Mouse (Mus musculus) liver, embryonic 12.5 days (tissue): ENCODE measurements around the gene Lpar6. TPM values are rescaled to one million over a fixed set of nuclear protein-coding genes. Genes with fewer than 3 reads are reported as not detected.

Experiments used
- ATAC-seq: fragments of 200-750 bp; cut with Nextera tagmentation; 2 replicates; pipeline ENCODE4 v1.8.0; 2017; ENCODE audit warnings: moderate number of reproducible peaks, mild to moderate bottlenecking, moderate library complexity
- H3K27ac ChIP-seq: fragments of 300-500 bp; sonication (generic); 2 replicates; pipeline ENCODE4 v1.5.1; 2016; ENCODE audit warnings: mild to moderate bottlenecking
- H3K27me3 ChIP-seq: fragments of 300-500 bp; sonication (generic); replicated peaks from 2 replicates; pipeline ENCODE4 v1.6.1; 2016; ENCODE audit warnings: mild to moderate bottlenecking, moderate library complexity
- H3K36me3 ChIP-seq: fragments of 300-500 bp; sonication (generic); 2 replicates; pipeline ENCODE4 v1.6.1; 2016; ENCODE audit warnings: mild to moderate bottlenecking, moderate library complexity
- H3K4me1 ChIP-seq: fragments of 300-500 bp; sonication (generic); 2 replicates; pipeline ENCODE4 v1.6.1; 2016
- H3K4me2 ChIP-seq: fragments of 300-500 bp; sonication (generic); 2 replicates; pipeline ENCODE4 v1.6.1; 2016; ENCODE audit warnings: mild to moderate bottlenecking, moderate library complexity
- H3K4me3 ChIP-seq: fragments of 300-500 bp; sonication (generic); 2 replicates; pipeline ENCODE4 v1.5.1; 2016; ENCODE audit warnings: mild to moderate bottlenecking, moderate library complexity
- H3K9ac ChIP-seq: fragments of 300-500 bp; sonication (generic); 2 replicates; pipeline ENCODE4 v1.6.1; 2016; ENCODE audit warnings: mild to moderate bottlenecking, moderate library complexity
- H3K9me3 ChIP-seq: fragments of 300-500 bp; sonication (generic); replicated peaks from 2 replicates; pipeline ENCODE4 v1.6.1; 2016; ENCODE audit warnings: mild to moderate bottlenecking, moderate library complexity
- WGBS: fragments of 180-500 bp; shearing (Covaris S2); methylation state at CpG from one replicate; pipeline ENCODE4 v1.1.7; 2016; ENCODE audit not compliant: insufficient replicate concordance; 5-methylcytosine and 5-hydroxymethylcytosine counted together
- polyA plus RNA-seq: library from polyadenylated mRNA; unstranded; fragments of >200 nt; fragmentation: Nextera tagmentation; extraction: Ambion mirVana; gene quantifications from 2 replicates; pipeline ENCODE4 v1.2.1, GENCODE M21; 2016

Gene Lpar6
- polyA plus RNA-seq, result 5.5 TPM in 2 replicates

DNA sequence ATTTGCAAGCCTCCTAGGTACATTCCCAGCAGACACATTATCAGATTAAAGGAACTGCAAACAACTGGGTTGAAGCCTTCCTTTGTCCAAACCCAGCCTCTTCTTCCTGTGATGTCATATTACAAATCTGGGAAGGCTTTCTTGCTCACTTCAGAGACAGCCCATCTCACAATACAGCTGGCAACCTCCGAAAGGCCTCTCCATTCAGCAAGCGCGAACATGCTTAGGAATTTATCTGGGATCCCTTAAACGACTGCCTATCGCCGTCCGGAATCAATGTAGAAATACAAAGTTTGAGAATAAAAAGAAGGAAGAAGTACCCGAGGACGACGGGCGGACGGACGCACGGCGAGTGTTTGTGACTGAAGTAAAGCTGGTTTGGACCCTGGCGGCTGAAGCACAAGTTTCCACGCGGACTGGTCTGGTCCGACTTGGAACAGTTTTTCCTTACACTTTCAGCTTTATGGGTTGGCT, at the start of gene Lpar6:
TSS of gene Lpar6 (plus strand) at position 48 of the 474 bp plus-strand sequence.
- Histone ChIP-seq H3K36me3 (peaks cover 13% of the 10 kb centered on the region), H3K27ac (peak within 1 kb of the TSS; percentile 79), H3K4me3 (peak within 1 kb of the TSS; percentile 52), H3K9me3 (no peaks in the 10 kb centered on the region), H3K9ac (peak within 1 kb of the TSS; percentile 63), H3K4me2 (peak within 1 kb of the TSS; percentile 66), H3K27me3 (no peaks in the 10 kb centered on the region), H3K4me1 (peaks cover 34% of the 10 kb centered on the region)
- ATAC-seq, result 0 out of 2 replicates have a peak, but pooled peaks have one; percentile 31
- WGBS, result 3% methylated on average over 19 of the region's 19 CpGs

DNA sequence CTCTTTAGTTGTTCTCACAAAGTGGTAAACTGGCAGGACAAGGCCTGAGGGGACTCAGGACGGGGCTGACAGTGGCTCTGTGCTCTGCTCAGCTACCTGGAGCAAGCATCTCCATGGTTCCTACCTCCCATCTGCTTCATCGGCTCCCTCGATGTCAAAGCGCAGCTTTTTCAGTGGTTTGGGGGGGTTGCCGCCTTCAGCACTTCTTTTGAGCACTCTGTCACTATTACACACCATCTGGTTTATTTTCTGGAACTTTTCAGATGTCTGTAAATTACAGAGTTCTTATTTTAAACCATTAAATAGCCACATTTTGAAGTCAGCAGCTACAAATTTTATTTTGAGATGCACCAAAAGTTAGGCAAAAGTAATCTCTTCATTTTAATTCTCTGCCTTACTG, 38.6 kb upstream of the Lpar6 start:
- Histone ChIP-seq H3K4me3 (no peak overlapping the region), H3K9me3 (no peaks in the 10 kb centered on the region), H3K4me2 (no peak overlapping the region), H3K27me3 (no peaks in the 10 kb centered on the region), H3K27ac (no peak overlapping the region), H3K9ac (no peak overlapping the region), H3K36me3 (peaks cover 73% of the 10 kb centered on the region), H3K4me1 (no peaks in the 10 kb centered on the region)
- no peak for ATAC-seq
- 71% methylated on average over 5 of the region's 5 CpGs for WGBS

DNA sequence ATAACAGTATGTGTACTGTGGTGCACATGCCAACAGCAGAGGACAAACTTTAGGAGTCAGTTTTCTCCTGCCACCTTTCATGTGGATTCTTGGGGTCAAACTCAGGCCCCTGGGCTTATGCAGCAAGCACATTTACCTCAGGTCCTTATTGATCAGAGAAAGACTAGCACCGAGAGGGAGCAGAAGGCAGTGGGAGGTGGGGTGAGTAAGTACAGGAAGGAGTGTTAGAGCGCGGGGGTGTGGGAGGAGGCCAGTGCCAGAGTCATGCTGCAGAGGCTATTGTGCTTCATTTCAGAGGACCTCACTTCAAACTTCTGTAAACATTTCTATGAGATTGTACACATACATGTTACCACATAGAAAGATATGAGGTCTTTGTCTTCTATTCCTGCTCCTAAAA, 36.2 kb upstream of the Lpar6 start:
- Histone ChIP-seq H3K9me3 (no peaks in the 10 kb centered on the region), H3K36me3 (peaks cover 71% of the 10 kb centered on the region), H3K27ac (no peak overlapping the region), H3K9ac (no peak overlapping the region), H3K4me1 (no peaks in the 10 kb centered on the region), H3K4me2 (no peak overlapping the region), H3K4me3 (no peak overlapping the region), H3K27me3 (no peaks in the 10 kb centered on the region)
- WGBS, result 41% methylated on average over 3 of the region's 3 CpGs
- ATAC-seq, result no peak

DNA sequence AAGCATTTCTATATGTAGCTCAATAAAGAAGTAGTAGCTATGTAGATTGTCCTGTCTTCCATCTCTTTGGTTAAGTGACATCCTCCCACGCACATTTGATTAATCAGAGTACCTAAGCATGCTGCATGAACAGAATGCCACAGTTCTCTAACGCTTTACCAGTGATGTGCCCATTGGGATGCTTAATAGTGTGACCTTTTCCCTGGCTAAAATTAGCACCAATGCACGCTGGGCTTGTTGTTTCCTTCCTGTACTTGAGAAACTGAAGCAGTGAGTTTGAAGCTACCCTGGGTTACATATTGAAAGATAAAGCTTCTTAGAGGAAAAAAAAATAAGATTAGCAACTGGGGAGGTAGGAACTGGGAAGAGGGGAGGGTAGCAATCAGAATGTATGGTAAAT, 33.7 kb upstream of the Lpar6 start:
- H3K36me3 ChIP-seq, result peaks cover 56% of the 10 kb centered on the region
- H3K4me3 ChIP-seq, result no peak overlapping the region
- H3K4me1 ChIP-seq, result no peaks in the 10 kb centered on the region
- H3K27me3 ChIP-seq, result no peaks in the 10 kb centered on the region
- ATAC-seq, result no peak
- WGBS, result 49% methylated on average over 3 of the region's 3 CpGs
- no peaks in the 10 kb centered on the region for H3K9me3 ChIP-seq
- H3K9ac ChIP-seq, result no peak overlapping the region
- no peak overlapping the region for H3K4me2 ChIP-seq
- no peak overlapping the region for H3K27ac ChIP-seq

DNA sequence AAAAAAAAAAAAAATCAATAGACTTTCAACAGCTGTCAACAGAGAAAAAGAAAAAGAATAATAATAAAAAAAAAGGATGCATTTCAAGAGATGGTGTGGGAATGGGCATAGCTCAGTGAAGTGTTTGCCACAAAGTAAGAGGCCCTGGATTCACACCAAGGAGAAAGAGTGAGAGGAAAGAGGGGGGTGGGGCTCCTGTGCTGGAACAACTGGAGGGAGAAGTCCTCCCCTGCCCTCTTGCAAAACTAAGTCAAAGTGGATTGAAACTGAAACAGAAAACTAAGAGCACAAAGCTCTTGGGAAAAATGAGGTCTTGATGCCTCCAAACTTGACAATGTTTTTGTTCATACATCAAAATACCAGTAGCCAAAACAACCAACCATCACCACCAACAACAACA, 28.4 kb upstream of the Lpar6 start:
- Histone ChIP-seq H3K27me3 (no peaks in the 10 kb centered on the region), H3K4me1 (peaks cover 3% of the 10 kb centered on the region), H3K9me3 (no peaks in the 10 kb centered on the region), H3K27ac (no peak overlapping the region), H3K4me3 (no peak overlapping the region), H3K36me3 (peaks cover 56% of the 10 kb centered on the region), H3K4me2 (no peak overlapping the region), H3K9ac (no peak overlapping the region)
- ATAC-seq, result no peak

DNA sequence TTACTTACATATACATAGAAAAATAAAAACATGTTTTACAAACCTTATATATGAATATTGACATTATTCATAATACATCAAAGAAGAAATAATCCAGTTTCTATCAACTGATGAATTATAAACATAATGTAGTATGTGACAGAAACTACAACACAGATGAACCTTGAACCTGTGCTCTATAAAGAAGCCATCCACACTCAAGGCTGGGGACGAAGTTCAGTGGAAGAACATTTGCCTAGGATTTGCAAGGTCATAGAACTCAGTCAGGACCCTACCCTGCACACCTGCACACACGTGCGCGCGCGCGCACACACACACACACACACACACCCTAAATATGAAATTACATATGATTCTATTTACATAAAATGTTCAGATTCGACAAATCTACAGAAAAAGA, 27.5 kb upstream of the Lpar6 start:
- Histone ChIP-seq H3K4me1 (peaks cover 3% of the 10 kb centered on the region), H3K27ac (no peak overlapping the region), H3K9ac (no peak overlapping the region), H3K4me3 (no peak overlapping the region), H3K9me3 (no peaks in the 10 kb centered on the region), H3K36me3 (peaks cover 57% of the 10 kb centered on the region), H3K27me3 (no peaks in the 10 kb centered on the region), H3K4me2 (no peak overlapping the region)
- no peak for ATAC-seq
- 93% methylated on average over 8 of the region's 8 CpGs for WGBS

DNA sequence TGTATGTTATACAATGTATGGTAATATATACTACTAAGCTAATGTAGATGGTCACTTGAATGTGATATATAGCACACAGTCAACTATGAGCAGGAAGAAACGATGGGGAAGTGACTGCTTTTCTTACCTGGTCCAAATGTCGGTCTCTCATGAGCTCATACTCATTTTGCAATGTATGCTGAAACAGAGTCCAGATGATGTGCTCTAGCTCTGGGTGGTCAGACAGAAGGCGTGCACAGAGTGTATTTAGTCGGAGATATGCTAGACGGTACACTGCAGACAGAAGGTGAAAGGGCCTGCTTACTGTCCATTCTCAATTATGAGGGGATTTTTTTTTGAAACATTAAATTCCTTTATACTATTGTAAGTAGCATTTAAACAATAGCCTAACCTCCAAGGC, 26.2 kb upstream of the Lpar6 start:
- whole genome bisulfite sequencing, result 84% methylated on average over 5 of the region's 5 CpGs
- no peak for ATAC-seq
- Histone ChIP-seq H3K4me3 (no peak overlapping the region), H3K4me2 (no peak overlapping the region), H3K9me3 (no peaks in the 10 kb centered on the region), H3K4me1 (peaks cover 3% of the 10 kb centered on the region), H3K36me3 (peaks cover 60% of the 10 kb centered on the region), H3K9ac (no peak overlapping the region), H3K27me3 (no peaks in the 10 kb centered on the region), H3K27ac (no peak overlapping the region)

DNA sequence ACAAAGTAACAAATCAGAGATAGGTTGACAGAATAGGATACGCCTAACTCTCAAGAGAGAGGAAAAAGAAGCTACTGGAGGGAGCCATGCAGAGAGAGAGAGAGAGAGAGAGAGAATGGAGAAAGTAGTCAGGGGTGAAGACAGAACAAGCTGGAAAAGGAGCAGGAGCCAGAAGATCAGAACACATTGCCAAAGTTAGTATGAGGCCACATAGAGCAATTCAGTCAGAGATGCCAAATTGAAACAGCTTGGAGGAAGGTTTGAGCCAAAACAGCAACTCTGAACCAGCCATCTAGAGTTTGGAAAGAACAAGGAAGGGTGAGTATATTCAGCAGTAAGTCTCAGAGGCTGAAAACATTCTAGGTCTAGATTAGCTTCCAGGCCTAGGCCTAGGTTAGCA, 20.6 kb upstream of the Lpar6 start:
- Histone ChIP-seq H3K36me3 (peaks cover 42% of the 10 kb centered on the region), H3K27me3 (no peaks in the 10 kb centered on the region), H3K4me1 (no peaks in the 10 kb centered on the region), H3K4me3 (no peak overlapping the region), H3K4me2 (no peak overlapping the region), H3K9me3 (no peaks in the 10 kb centered on the region), H3K9ac (no peak overlapping the region), H3K27ac (no peak overlapping the region)
- 78% methylated on average over 1 of the region's 1 CpGs for WGBS
- no peak for ATAC-seq

DNA sequence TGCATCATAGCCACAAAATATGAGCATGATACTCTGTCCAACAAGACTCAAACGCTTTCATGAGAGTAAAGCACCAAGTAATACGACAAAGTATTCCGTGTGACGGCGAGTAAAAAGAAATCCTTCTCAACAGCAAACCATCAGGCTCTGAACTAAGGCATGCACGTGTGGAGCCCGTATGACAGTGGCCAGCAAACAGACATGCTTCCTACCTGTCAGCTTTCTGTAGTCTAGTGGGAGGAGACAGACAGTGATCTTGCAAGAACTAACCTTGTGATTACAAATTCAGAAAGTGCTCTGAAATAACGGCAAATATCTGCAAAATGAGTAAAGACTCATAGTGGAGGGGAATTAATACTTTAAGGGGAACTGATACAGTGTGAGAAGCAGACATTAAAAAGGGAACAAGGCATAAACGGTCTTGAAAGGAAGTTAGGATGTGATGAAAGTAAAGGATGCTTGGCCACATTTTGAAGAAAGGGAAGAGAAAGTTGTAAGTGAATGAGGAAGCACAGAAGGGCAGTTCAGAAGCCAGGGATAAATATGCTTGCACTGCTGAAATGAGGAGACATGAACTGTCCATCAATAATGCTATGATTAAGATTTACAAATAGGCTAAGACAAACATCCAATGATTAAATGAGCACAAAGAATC, 15.3 kb upstream of the Lpar6 start:
- H3K4me1 ChIP-seq, result no peaks in the 10 kb centered on the region; the same call in 1 of the 2 replicates
- WGBS, result 68% methylated on average over 9 of the region's 9 CpGs
- H3K27me3 ChIP-seq, result no peaks in the 10 kb centered on the region
- no peaks in the 10 kb centered on the region for H3K36me3 ChIP-seq
- H3K4me2 ChIP-seq, result no peak overlapping the region
- no peak overlapping the region for H3K4me3 ChIP-seq
- no peak for ATAC-seq
- H3K9me3 ChIP-seq, result no peaks in the 10 kb centered on the region
- no peak overlapping the region for H3K27ac ChIP-seq
- no peak overlapping the region for H3K9ac ChIP-seq

DNA sequence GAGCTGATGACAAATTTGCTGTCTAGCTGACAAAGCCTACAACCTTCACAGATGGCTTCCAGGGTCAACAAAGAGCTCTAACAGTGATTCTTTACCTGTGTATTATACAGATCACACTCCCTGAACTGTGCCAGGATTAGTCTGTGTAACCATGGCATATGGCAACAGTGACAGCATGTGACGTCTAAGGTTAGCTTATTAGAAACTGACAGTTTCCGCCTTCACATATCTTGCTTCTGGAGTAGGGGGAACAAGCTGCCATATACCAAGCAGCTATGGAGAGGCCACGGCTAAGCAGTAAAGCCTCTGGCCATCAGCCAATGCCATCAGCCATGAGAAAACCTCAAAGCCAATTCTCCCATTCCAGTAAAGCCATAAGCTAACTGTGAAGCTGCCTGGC, 11.3 kb upstream of the Lpar6 start:
- ATAC-seq, result no peak
- Histone ChIP-seq H3K27ac (no peak overlapping the region), H3K4me3 (no peak overlapping the region), H3K9me3 (no peaks in the 10 kb centered on the region), H3K36me3 (peaks cover 14% of the 10 kb centered on the region), H3K4me1 (no peaks in the 10 kb centered on the region; the same call in 1 of the 2 replicates), H3K4me2 (no peak overlapping the region), H3K9ac (no peak overlapping the region), H3K27me3 (no peaks in the 10 kb centered on the region)
- 73% methylated on average over 3 of the region's 3 CpGs for WGBS

DNA sequence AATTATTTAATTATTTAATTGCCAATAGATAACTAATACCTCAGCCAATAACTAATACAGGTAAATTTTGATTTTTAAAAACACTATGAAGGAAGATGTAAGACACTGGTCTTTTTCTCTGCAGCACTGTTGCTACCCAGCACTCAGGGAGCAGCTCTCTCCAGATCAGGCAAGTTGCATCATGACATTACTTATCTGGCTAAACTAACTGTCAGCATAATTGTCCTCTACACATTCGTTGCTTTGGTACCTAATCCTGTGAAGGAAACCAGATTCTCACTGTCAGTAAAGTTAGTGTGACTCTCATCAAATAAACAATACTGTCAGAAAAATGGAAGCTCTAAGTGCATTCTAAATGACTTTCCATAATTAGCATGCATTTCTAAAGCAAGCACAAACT, 10.8 kb upstream of the Lpar6 start:
- H3K4me2 ChIP-seq, result no peak overlapping the region
- no peak overlapping the region for H3K27ac ChIP-seq
- H3K27me3 ChIP-seq, result no peaks in the 10 kb centered on the region
- 14% methylated on average over 1 of the region's 1 CpGs for WGBS
- H3K36me3 ChIP-seq, result peaks cover 14% of the 10 kb centered on the region
- no peak overlapping the region for H3K9ac ChIP-seq
- no peak for ATAC-seq
- H3K4me3 ChIP-seq, result no peak overlapping the region
- H3K9me3 ChIP-seq, result no peaks in the 10 kb centered on the region
- peaks cover 3% of the 10 kb centered on the region; the same call in 1 of the 2 replicates for H3K4me1 ChIP-seq

DNA sequence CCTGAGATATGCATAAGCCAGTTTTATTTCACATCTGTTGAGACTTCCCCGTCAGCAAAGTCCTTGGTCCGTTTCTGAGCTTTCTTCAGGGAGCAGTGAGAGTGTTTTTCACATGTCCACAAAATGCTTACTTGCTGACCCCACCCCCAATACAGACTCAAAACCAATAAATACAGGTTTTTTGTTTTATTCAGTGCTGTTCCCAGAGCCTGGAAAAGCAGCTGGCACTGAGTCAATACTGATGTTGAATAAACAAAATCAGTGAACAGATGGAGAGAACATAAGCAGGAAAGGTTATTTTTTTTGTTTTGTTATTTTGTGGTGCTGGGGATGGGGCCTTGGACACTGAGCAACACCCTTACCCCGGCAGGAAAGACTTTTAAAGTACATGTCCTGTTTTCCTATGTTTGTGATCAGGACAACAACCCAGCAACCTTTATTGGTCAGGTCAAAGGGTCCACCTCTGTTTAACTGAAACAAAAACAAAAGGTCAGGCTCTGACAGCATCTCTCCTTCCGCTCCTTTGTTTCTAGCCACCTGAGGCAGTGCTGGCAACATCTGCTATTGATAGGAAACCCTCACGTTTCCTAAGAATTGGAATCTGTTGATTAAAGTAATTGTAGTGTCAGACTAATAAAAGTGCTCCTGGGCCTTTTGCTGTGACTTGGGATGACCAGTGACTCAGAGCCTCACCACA, 6.3 kb upstream of the Lpar6 start:
- Histone ChIP-seq H3K9me3 (no peaks in the 10 kb centered on the region), H3K36me3 (peaks cover 17% of the 10 kb centered on the region), H3K27me3 (no peaks in the 10 kb centered on the region), H3K9ac (no peak overlapping the region), H3K4me2 (no peak overlapping the region), H3K27ac (no peak overlapping the region), H3K4me3 (no peak overlapping the region), H3K4me1 (peaks cover 21% of the 10 kb centered on the region)
- ATAC-seq, result no peak
- 63% methylated on average over 5 of the region's 5 CpGs for WGBS
